Mouse (Mus musculus) right cerebral cortex, postnatal 36 days (tissue): ENCODE data around the gene Prss22.

ENCODE experiments used
- DNase-seq, 2 experiments: peaks; one replicate each; pipeline ENCODE4 v3.0.0; 2022; ENCODE audit warnings: low spot score in 2 of 2, mixed read lengths in 1 of 2

Gene Prss22

DNA sequence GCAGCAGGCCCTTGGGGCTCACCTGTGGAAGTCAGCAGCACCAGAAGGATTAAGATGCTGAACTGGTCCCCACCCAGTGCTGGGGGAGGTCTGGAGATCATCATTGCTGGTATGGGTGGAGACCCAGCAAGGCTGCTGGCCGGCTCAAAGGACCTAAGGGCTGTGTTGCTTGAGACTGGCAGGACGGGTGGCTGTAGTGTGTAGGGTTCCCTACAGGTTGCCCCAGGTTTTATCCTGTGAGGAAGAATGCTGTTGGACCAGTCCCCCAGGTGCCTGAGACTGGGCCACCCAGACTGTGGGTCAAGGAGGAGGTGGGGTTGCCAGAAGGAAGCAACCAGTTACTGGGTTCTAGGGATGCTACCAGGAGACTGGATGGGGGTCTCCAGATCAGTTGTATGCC is at the start of gene Prss22:
Gene Prss22 (minus strand): TSS at position 200 of the 400 bp plus-strand sequence.
- DNase-seq: no peak

DNA sequence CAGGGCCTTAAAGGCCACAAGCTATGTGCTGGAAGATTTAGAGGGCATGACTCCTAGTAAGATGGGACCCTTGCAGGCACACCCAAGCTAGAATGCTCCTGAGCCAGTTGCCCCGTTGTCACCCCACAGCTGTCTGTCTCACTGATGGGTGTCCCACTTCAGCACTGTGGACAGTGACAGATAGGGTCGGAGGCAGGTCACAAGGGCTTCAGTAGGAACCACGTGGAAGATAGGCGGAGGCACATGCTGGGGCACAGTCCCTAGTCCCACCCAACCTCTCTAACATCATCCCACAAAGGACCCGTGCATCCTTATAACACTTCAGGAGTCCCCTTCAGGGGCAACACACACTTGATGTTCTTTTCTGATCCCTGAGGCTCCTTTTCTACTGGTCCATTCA is 48.1 kb upstream of the Prss22 start:
- no peak for DNase-seq

DNA sequence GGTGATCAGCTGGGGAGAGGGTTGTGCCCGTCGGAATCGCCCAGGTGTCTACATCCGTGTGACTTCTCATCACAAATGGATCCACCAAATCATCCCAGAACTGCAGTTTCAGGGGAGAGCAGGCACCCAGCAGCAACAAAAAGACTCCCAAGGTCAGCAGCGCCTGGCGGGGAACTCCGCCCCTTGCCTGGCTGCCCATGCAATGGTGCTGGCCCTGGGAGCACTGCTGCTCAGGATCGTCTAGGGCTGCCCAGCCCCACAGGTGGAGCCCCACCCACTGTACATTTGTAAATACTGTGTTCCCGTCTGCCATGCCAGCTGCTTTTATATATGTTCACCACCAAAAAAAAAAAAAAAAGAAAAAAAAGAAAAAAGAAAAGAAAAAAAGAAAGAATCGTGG is 47.7 kb upstream of the Prss22 start:
- no peak for DNase-seq

DNA sequence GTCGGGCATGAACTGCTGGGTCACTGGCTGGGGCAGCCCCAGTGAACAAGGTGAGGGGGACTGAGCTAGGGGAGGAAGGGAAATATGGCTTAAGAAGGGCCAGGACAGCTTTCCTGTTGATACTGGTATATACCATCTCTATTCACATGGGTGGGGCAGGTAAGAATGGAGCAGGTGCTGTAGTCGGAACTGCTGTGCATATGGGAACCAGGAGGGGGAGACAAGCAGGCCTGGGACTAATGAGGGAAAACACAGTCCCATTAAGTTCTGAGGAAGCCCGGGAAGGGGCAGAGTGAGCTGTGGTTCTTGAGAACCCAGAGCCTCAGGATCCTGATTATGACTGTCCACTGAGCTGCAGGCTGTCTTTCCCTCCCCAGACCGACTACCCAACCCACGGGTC is 46.6 kb upstream of the Prss22 start:
- no peak for DNase-seq

DNA sequence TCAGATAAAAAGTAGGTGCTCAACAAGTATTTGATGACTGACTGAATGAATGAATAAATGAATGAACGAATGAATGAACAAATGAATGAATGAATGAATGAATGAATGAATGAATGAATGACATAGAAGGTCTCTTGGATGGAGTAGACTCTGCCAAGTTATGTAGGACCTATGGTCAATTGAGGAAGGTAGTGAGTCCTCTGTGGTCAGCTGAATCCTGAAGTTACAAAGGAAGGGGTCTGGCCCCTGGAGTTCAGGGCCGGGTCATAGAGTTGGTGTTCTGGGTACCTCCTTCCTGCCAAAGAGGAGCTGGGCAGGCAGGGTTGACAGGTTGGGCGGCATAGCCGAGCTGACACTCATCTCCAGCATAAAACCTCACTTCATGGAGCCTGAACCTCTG is 39.9 kb upstream of the Prss22 start, which contains the start of gene Prss27:
Gene Prss27 (plus strand): TSS at position 301 of the 400 bp plus-strand sequence.
- no peak for DNase-seq

DNA sequence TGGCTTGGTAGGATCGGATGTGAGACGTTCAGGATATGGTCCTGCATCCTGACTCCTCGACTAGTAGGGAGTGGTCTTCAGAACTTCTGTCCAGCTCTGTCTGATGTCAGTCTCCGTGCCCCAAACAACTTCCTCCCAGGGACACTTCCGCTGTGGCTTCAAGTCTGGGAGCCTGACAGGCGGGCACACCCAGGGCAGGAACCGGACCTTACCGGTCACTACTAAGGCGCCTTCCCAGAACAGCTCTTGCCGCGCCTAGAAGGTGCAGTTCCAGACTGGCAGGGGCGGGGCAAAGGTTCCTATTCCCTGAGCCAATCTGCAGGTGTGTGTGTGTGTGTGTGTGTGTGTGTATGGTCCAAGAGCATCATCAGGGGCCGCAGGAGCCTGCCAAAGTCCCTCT is 39.5 kb upstream of the Prss22 start:
- no peak for DNase-seq

DNA sequence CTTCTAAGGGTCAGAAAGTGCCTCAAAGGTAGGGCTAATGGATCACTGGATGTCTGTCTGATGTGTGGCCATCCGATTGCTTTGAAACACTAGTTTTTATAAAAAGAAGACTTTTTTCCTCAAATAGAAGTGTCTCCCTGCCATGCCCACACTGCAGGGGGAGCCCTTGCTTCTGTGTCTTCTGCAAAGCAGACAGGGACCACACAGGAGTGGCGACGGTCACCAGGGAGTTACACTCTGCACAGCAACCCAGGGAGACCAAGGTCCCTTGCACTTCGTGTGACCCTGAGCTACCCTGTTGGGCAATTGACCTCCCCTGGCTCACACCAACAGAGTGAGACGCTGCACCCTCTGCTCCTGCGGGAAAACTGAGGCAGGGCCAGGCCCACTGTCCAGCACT is 39.1 kb upstream of the Prss22 start:
- DNase-seq: no peak

DNA sequence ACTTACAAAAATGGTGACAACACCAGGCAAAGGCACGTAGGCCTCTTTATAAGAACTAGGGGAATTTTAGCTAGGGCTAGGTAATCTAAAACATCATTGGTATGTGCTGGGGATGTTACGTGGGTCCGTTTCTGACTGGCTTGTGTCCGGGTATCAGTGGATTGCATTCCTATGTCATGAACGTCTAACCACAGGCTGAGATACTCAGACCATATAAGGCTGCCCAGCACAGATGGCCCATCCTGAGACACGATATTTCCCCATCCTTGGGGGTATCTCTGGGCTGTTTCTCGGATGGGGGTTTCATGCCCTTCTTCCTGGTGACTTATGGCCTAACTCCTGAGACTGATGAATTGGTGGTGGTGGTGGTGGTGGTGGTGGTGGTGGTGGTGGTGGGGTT is 37.2 kb upstream of the Prss22 start:
- no peak for DNase-seq

DNA sequence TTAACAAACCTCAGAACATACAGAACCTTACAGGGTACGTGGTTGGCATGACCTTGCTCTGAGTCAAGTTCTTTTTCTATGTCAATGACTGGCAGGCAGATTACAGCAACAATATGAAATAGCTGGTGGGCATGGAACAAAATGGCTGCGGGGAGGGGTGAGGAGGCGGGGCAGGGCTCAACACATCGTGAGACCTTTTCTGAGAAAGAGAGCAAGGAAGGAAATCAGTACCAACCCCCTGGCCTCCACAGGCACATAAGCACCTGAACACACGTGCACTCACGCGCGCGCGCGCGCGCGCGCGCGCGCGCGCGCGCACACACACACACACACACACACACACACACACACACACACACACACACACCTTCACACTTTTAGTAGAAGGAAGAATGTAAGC is 32.7 kb upstream of the Prss22 start:
- no peak for DNase-seq

DNA sequence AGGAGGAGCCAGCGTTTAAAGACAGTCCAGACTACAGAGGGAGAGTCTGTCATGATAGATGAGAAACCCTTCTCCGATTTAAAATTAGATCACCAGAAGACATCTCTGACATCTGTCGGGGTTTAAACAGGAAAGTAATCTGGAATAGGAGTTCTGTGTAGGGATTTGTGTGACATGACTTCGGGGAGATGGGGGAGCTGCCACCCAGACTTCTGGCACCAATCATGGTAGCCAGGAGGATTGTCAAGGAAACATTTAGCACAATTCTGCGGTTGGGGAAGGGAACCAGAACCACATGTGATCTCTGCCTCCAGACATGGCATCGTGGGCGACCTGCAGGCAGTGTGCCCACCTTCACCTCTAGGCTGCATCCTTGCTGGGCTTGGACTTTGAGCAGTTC is 31.6 kb upstream of the Prss22 start:
- DNase-seq: no peak

DNA sequence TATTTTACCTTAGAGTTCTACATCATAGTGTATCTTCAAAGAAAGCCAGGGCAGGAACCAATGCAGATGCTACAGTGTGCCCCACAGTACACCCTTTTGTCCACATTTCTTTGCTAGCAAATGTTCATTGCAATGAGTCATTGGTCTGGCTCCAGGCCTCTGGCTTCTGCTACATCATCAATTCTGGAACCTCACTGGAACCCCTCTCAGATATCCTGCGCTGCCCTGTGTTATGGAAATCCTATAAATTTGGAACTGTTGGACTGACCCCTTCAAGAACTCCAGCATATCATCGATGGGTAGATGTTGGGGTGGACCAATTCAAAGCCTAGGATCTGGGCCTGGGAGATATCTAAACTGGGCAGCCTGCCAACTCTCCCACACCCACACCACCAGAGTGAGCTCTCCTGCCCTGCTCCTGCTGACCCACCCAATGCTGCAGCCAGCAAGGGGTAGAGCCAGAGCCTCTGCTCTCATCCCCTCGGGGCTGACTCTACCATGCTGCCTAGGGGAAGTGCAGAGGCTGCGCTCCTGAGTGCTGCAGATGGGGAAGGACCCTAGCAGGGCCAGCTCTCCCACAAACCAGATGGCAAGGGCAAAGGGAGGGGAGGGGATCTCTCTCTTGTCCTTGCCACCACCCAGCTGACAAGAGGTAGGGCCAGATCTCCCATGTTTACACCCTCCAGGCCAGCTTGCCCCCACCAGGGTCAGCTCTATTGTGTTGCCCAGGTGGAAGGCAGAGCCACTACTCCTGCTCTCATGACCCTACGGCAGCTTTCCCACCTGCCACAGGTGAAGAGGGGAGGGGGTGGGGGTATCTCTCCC is 23.7 kb upstream of the Prss22 start:
- no peak for DNase-seq

DNA sequence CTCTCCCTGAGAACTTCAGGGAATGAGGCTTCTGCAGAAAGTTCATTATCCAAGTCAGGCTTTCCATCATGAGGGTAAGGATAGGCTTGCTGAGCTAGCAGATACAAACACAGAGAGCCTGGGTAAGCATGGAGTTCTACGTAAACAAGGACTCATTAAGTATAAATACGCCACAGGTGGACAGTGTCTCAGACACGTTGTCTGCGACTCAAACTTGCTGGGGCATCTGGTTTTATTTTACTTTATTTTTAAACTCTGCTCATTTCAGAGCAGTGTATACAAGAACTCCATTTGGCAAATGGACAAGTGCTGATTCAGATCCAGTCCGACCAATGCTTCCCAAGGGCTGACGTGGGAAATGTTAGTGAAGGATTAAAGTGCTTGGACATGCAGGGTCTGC is 22.8 kb upstream of the Prss22 start:
- DNase-seq: no peak

DNA sequence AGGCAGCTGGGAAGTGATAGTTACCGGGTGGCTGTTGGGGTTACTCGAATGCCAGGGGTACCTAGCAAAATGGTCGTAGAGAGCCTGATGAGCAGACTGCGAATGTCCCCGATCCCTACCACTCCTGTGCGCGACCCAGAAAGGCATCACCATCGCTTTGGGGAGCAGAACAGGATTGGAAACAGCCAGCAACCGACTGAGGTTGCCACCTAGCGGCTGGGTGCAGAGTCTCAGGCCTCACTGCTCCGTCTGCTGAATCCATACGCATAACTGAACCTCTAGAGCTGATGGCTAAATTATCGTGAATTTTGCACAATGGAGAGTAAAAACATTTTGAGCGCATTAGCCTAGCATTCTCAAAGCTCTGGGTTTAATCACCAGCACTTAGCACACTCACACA is 17.8 kb upstream of the Prss22 start:
- DNase-seq: no peak

DNA sequence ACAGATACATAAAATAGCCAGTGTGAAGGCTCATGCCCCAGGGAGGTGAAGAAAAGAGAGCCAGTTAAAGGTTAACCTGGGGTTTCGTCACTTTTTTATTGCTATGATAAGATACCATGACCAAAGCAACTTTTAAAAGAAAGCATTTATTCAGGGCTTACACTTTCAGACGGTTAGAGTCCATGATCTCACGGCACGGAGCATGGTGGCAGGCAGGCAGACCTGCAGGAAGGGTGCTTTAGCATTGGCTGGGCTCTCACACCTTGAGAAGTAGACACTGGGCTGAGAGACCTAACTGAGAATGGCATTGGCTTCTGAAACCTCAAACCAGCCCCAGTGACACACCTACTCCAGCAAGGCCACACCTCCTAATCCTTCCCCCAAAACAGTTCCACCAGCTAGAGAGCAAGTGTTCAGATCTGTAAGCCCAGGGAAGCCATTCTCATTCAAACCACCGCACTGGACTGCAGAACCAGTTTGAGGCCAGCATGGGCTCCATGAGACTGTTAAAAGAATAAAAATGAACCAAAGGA is 16.6 kb upstream of the Prss22 start:
- DNase-seq: no peak

DNA sequence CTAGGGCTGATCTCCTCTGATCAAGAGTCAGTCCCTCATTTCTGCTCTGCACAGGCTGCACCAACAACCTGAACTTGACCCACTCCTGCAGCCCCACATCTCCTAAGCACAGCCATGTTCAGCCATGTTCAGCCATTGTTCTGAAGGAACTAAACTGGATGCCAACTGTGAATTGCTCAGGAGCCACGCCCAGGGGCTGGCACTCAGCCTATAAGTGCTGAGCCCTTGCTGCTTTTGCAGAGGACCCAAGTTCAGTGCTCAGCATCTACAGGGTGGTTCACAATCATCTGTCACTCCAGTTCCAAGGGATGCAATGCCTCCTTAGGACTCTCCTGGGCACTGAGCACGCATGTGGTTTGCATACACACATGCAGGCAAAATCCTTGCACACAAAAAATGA is 15.0 kb upstream of the Prss22 start:
- DNase-seq: no peak

DNA sequence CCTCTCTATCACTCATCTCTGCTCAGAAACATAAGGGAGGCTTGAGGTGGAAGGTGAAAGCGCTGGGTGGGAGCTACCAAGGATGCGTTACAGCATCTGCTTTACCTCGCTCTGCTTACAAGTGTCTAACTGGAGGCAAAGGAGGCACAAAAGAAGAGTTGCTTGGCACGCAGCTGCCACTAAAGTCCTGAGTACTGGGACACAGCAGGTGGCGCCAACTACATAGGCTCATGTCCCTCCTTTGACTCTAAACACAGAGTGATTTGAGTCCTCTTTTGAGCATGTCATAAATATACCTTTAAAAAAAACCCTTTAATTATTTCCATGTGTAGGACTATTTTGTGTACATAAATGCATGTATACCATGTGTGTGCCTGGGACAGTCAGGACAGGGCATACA is 11.7 kb upstream of the Prss22 start:
- DNase-seq: no peak

DNA sequence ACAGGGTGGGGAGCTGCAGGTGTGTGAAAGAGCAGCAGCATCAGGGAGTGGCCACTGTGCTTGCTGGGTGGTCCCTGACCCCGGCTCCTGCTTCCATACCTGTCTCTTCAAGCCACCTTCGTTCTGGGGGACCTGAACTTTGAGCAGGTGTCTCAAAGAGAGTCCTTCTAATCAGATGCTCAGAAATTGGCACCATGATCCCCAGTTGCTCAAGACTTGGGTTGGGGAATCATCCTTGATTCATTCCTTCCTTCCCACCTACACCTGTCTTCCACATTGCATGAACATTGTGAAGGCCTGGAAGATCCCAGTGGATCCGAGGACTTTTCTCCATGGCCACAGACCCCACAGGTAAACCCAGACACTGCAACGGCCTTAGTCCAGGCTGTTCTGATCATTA is 10.2 kb upstream of the Prss22 start:
- DNase-seq: no peak

DNA sequence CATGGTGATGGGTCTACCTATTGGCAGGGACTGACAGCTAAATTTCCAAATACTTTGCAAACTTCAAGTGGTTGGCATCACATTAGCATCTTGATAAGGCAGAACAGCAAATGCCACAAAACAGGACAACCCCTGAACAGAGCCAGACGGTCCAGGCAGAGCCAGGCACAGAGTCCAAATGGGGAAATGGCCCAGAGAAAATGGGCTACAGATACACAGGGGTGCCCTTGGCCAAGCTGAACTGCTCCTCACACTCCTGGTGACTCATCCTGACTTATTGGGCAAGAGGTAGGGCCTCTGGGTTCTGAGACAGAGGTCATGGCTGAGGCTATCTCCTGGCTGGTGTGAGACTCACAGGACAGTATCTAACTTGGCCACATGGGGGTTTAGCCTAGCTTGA is 9.5 kb upstream of the Prss22 start:
- no peak for DNase-seq

DNA sequence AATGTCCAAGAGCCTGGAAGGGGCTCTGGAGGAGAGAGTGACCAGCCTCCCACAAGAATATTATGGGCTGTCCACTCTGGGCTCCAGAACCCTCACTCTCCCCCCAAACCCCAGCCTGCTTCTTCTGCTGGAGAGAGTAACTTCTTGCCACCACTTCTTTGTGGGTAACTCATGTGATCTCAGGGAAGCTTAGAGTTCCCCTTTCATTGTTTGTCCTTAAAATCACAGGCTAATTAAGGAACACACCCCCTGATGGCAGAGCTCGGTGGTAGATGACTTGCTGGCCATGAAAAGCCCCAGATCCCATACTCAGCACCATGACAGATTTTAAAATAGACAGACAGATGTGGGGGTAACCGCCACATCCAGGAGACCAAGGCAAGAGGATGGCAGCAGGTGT is 9.0 kb upstream of the Prss22 start:
- no peak for DNase-seq

DNA sequence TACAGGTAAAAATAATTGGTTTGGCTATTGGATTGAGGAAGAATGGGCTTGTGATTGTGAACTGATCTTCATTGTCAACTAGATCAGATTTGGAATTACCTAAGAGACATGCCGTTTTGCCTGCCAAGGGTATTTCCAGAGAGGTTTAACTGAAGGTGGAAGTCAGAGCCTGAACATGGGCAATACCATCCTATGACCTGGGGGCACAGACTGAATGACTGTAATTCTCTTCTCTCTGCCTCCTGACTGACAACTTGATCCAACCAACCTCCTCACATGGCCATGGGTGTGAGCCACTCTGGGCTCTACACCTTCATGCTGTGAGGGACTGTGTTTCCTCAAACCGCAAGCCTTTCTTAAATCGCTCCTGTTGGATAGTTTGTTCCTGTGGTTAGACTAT is 7.1 kb upstream of the Prss22 start:
- no peak for DNase-seq

DNA sequence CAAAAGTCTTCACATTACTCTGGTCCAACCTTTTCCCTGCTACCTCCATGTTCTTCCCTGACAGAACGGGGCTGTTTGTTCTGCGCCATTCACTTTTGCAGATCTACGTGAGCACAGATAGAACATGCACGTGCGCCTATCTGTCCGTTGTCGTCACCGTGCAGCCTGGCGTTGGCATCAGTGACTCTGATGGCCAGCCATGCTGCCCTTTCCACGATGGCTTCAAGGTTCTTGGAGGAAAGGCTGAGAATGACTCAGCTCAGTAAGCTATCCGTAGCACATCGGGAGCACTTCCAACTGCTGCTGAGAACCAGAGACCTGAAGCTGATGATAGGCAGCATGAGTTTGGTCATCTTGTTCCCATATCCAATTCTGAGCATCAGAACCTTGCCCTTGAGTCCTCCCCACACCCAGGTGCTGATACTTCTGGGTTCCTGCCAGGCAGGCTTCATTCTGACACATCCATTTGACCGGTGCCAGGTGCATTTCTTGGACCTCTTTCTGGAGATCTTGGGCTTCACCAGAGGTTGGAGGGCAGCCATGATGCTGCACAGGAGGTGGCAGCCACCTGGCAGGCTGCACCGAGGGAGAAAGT is 6.3 kb upstream of the Prss22 start:
- DNase-seq: no peak

DNA sequence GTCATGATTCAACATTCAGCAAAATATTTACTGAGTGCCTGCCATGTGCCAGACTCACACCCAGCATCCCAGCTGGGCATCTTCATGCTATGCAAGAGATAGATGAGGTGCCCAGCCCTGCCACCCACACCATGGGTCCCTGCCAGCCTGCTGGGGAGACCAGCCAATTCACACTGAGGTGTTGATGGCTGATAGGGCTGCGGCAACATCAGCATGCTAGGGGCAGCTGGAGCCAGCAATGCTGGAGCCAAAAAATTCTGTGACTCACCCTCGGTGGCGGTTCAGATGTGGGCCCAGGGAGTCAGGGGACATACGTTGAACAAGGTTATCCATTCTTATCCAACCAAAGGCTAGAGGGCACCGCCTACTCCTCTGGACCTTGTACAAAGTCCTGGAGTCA is 2.5 kb upstream of the Prss22 start:
- DNase-seq: peak; percentile 83 to 87

DNA sequence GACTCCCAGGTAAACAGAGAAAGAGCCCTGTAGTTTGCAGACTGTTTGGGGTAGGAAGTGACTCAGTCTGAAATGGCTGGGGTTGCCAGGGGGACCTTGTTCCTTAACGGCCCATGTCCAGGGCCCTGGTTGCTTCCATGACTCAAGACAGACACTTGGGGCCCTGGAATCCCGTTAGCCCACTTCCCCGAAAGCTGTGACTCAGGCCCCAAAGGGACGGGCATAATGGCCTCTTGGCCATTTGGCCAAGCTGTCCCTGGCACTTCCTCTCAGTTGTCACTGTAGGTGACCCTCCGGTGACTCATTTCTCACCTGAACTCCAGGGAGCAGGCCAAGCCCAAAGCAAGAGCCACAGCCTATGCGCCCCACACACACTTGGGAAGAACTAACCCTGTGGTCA is 483 bp upstream of the Prss22 start:
- DNase-seq: no peak
